Mouse (Mus musculus): ENCODE data around the gene Rnf113a2.

GRCm38 (mm10) chr12:84423990-84424389, 7.0 kb downstream of the Rnf113a2 start:
- TF ChIP-seq CTCF (conservative IDR thresholded peaks at IDR 0.05; ENCODE audit: insufficient read depth, insufficient read length, low read depth, low read length) = no peak
- TF ChIP-seq POLR2A (IDR thresholded peaks at IDR 0.05; ENCODE audit: low read depth, low read length) = no peak

Measured in kidney, adult 2 months (tissue).